8 mouse cellular contexts compared by ENCODE assay signal in genomic region chr4:109406054-109406485, GRCm38 (mm10). TPM values are rescaled to one million over a fixed set of nuclear protein-coding genes. Genes with fewer than 3 reads are reported as not detected.
DNase-seq lines count a peak whose midpoint lies in the region; ATAC-seq lines count a peak whose summit lies in the region.

No protein-coding gene starts in this region.

- ATAC-seq in hindbrain, embryonic 12.5 days (ENCODE audit: low FRiP score): peak; percentile 61

- peaks cover 8% of the 10 kb centered on the region for H3K4me1 ChIP-seq in hindbrain, embryonic 12.5 days

- peak overlapping the region; percentile 99 for H3K4me2 ChIP-seq in hindbrain, embryonic 12.5 days (replicated peaks)

- H3K4me3 ChIP-seq in hindbrain, embryonic 12.5 days: peak overlapping the region; percentile 73

- no peaks in the 10 kb centered on the region for H3K36me3 ChIP-seq in hindbrain, embryonic 12.5 days

- WGBS in hindbrain, embryonic 12.5 days: 5% methylated on average over 3 of the region's 3 CpGs

- H3K27ac ChIP-seq in hindbrain, embryonic 12.5 days: no peak overlapping the region

- H3K9me3 ChIP-seq in hindbrain, embryonic 12.5 days (replicated peaks): no peaks in the 10 kb centered on the region

- peak; percentile 90 for DNase-seq in adrenal gland, postnatal 14 days
- peak; percentile 47 to 54 for DNase-seq in cerebellum, postnatal 36 days
- peak; percentile 19 to 29 for DNase-seq in frontal cortex, postnatal 14 days (ENCODE audit: low spot score in 2 of 2)
- DNase-seq in left cerebral cortex, adult 8-10 months (ENCODE audit: low spot score in 2 of 2): peak; percentile 10 to 46
- DNase-seq in lung, postnatal 4 days: peak; percentile 67 to 71
- DNase-seq in right cerebral cortex, postnatal 10 days (ENCODE audit: low spot score in 2 of 2): peak; percentile 65 to 66
- DNase-seq in thymus, postnatal 36 days: no peak

- H3K9ac ChIP-seq in hindbrain, embryonic 12.5 days: peak overlapping the region; percentile 73; the same call in 1 of the 2 replicates

- peaks cover 14% of the 10 kb centered on the region for H3K27me3 ChIP-seq in hindbrain, embryonic 12.5 days

RNA-seq across cellular contexts. Expression of gene Ttc39a, which starts 0.4 kb away (rescaled TPM):
- total RNA-seq in adrenal gland, postnatal 14 days (2021): 6.2 and 7.1 TPM in 2 replicates
- 2.2 and 2.3 TPM in 2 replicates for polyA plus RNA-seq in hindbrain, embryonic 12.5 days (2016; fragmentation: Nextera tagmentation; extraction: Ambion mirVana)
- total RNA-seq in left cerebral cortex, adult 8-10 months (2022): 1 to 10 TPM; 3.8 to 5.8 (median 4.5) TPM

Comparison
In these comparisons a context has a peak if more than half of its experiments do, and no peak if none do; other contexts are left out.
1. DNase-seq: peak in adrenal gland, postnatal 14 days (single experiment), cerebellum, postnatal 36 days (2 of 2), frontal cortex, postnatal 14 days (2 of 2), left cerebral cortex, adult 8-10 months (2 of 2), lung, postnatal 4 days (2 of 2) and right cerebral cortex, postnatal 10 days (2 of 2); none in thymus, postnatal 36 days (0 of 2).